Mouse (Mus musculus) embryonic facial prominence, embryonic 11.5 days (tissue): Measurements from ENCODE around the gene Abcc8. TPM values are rescaled to one million over a fixed set of nuclear protein-coding genes. Genes with fewer than 3 reads are reported as not detected.
A peak's percentile ranks its signal among the peaks of the same experiment; 100 is the strongest.
"Not testable (repeated sequence)": the region's sequence is repeated elsewhere in the genome, so short reads cannot be mapped to it uniquely, and the experiment has no call there.

Source experiments
- ATAC-seq: fragments of 200-750 bp; cut with Nextera tagmentation; replicated peaks from 2 replicates; pipeline ENCODE4 v1.8.0; 2017; ENCODE audit warnings: low read depth; ENCODE audit not compliant: insufficient number of reproducible peaks, low FRiP score, low TSS enrichment
- DNase-seq: peaks from one replicate; pipeline ENCODE4 v3.0.0-alpha.2; 2015; ENCODE audit warnings: low spot score
- H3K27ac ChIP-seq: fragments of 300-500 bp; sonication (generic); replicated peaks from 2 replicates; pipeline ENCODE4 v1.5.1; 2014; ENCODE audit warnings: mild to moderate bottlenecking, low read depth, low read length, control low read depth
- H3K27me3 ChIP-seq: fragments of 300-500 bp; sonication (generic); 2 replicates; pipeline ENCODE4 v1.6.1; 2014; ENCODE audit warnings: mild to moderate bottlenecking, low read length, moderate library complexity, mixed read lengths; ENCODE audit not compliant: control insufficient read depth, insufficient read depth
- H3K36me3 ChIP-seq: fragments of 300-500 bp; sonication (generic); replicated peaks from 2 replicates; pipeline ENCODE4 v1.6.1; 2014; ENCODE audit warnings: low read depth, mild to moderate bottlenecking, low read length, moderate library complexity, mixed read lengths; ENCODE audit not compliant: control insufficient read depth, insufficient read depth
- H3K4me1 ChIP-seq: fragments of 300-500 bp; sonication (generic); 2 replicates; pipeline ENCODE4 v1.6.1; 2014; ENCODE audit warnings: low read length, mixed read lengths; ENCODE audit not compliant: control insufficient read depth, insufficient read depth
- H3K4me2 ChIP-seq: fragments of 300-500 bp; sonication (generic); 2 replicates; pipeline ENCODE4 v1.6.1; 2014; ENCODE audit warnings: low read depth, mild to moderate bottlenecking, control low read depth, low read length, moderate library complexity
- H3K4me3 ChIP-seq: fragments of 300-500 bp; sonication (generic); 2 replicates; pipeline ENCODE4 v1.5.1; 2014; ENCODE audit warnings: low read depth, low read length, control low read depth
- H3K9ac ChIP-seq: fragments of 300-500 bp; sonication (generic); replicated peaks from 2 replicates; pipeline ENCODE4 v1.6.1; 2014; ENCODE audit warnings: mild to moderate bottlenecking, control low read depth, low read length
- H3K9me3 ChIP-seq: fragments of 300-500 bp; sonication (generic); replicated peaks from 2 replicates; pipeline ENCODE4 v1.6.1; 2016; ENCODE audit warnings: mild to moderate bottlenecking, low read length, inconsistent platforms, mixed read lengths; ENCODE audit not compliant: control insufficient read depth
- WGBS: fragments of 180-500 bp; shearing (Covaris S2); extraction: QIAGEN DNeasy Blood & Tissue Kit; methylation state at CpG from one replicate; pipeline ENCODE4 v1.1.7; 2014; 5-methylcytosine and 5-hydroxymethylcytosine counted together
- polyA plus RNA-seq: library from polyadenylated mRNA; unstranded; fragments of >200 nt; fragmentation: Nextera tagmentation; extraction: Ambion mirVana; gene quantifications from 2 replicates; pipeline ENCODE4 v1.2.1, GENCODE M21; 2014

Abcc8 gene
- polyA plus RNA-seq, 1 experiment from 2014 or later: 0.20 TPM

GRCm38 (mm10) chr7:46204775-46205174 lies 24.9 kb upstream of the Abcc8 start:
- WGBS: 80% methylated on average over 6 of the region's 6 CpGs
- no peak overlapping the region for H3K4me2 ChIP-seq
- no peak overlapping the region for H3K4me3 ChIP-seq
- H3K27ac ChIP-seq: no peak overlapping the region
- no peaks in the 10 kb centered on the region for H3K27me3 ChIP-seq
- DNase-seq (no peak), ATAC-seq (no peak)
- no peak overlapping the region for H3K9ac ChIP-seq
- no peaks in the 10 kb centered on the region for H3K36me3 ChIP-seq
- no peaks in the 10 kb centered on the region for H3K9me3 ChIP-seq
- no peaks in the 10 kb centered on the region for H3K4me1 ChIP-seq

DNA sequence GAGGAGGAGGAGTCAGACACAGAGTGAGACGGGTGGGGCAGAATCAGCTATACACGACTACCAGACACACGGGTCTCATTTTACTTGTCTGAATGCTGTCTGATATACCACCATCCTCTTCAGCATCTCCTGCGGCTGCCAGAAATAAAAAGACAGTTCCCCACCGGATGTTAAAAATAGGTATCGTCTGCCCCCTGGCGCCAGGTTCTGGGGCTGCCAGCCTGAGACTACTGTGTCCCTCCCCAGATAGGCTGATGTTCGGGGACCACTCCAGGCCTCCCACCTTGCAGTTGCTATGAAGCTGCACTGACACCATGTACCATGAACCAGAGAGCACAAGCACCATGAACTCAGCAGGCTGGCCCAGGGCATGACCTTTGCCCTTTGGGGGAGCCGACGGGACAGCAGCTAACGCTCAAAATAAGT lies 24.2 kb upstream of the Abcc8 start:
- 37% methylated on average over 11 of the region's 11 CpGs for WGBS
- Histone ChIP-seq H3K27me3 (no peaks in the 10 kb centered on the region), H3K4me1 (no peaks in the 10 kb centered on the region)

GRCm38 (mm10) chr7:46201649-46202048 lies 21.8 kb upstream of the Abcc8 start:
- Histone ChIP-seq H3K36me3 (no peaks in the 10 kb centered on the region), H3K4me3 (no peak overlapping the region), H3K4me1 (no peaks in the 10 kb centered on the region), H3K27ac (no peak overlapping the region), H3K4me2 (no peak overlapping the region; the same call in 1 of the 2 replicates), H3K27me3 (no peaks in the 10 kb centered on the region), H3K9ac (peak overlapping the region; percentile 48), H3K9me3 (no peaks in the 10 kb centered on the region)
- DNase-seq (peak; percentile 67), ATAC-seq (peak; percentile 42)
- WGBS: 12% methylated on average over 14 of the region's 14 CpGs

More for the DNA sequence above, 24.2 kb upstream of the Abcc8 start:
- Histone ChIP-seq H3K4me2 (no peak overlapping the region), H3K9me3 (no peaks in the 10 kb centered on the region), H3K27ac (no peak overlapping the region), H3K4me3 (no peak overlapping the region), H3K36me3 (no peaks in the 10 kb centered on the region), H3K9ac (no peak overlapping the region)
- DNase-seq (peak; percentile 61), ATAC-seq (no peak)

DNA sequence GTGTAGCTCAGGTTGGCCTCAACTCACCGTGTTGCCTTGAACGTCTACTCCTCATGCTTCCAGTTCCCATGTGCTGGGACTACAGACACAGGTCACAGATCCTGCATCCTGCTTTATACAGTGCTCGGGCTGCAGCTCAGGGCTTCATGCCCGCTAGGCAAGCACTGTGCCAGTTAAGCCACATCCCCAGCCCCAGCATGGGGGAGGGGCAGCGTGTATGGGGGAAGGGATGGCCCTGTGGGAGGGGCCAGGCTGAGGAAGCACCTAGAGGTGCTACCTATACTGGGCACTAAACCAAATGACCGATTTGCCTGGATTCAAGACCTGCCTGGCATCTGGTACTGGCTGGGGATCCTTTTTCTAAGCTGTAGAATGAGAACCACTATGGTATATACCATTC lies 20.2 kb upstream of the Abcc8 start:
- no peak overlapping the region for H3K27ac ChIP-seq
- H3K4me3 ChIP-seq: no peak overlapping the region
- no peaks in the 10 kb centered on the region for H3K36me3 ChIP-seq
- ATAC-seq (no peak), DNase-seq (no peak)
- H3K4me1 ChIP-seq: no peaks in the 10 kb centered on the region
- no peaks in the 10 kb centered on the region for H3K9me3 ChIP-seq
- whole genome bisulfite sequencing: 58% methylated on average over 6 of the region's 6 CpGs
- H3K4me2 ChIP-seq: no peak overlapping the region
- no peaks in the 10 kb centered on the region for H3K27me3 ChIP-seq
- H3K9ac ChIP-seq: no peak overlapping the region

DNA sequence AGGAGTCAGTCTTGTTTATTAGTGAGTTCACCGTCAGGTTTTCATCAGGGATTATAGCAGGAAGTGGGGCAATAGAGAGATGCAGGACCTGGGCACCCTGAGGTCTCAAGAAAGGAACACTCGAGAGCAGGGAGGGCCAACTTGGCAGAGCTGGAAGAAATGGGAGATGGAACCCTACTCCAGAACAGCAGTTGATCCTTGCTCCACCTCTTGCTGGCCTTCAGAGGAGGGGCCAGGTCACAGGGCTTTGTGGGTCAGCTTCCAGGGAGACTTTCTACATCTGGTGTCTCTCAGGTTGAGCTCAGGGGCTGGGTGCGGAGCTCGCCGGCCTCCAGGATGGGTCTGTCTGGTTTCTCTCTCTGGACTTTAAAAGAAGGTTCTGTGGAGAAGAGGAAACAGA lies 15.5 kb upstream of the Abcc8 start:
- H3K4me1 ChIP-seq: no peaks in the 10 kb centered on the region
- H3K9ac ChIP-seq: no peak overlapping the region

GRCm38 (mm10) chr7:46184232-46184631 lies 4.4 kb upstream of the Abcc8 start:
- ATAC-seq: no peak
- H3K27ac ChIP-seq: no peak overlapping the region
- H3K36me3 ChIP-seq: no peaks in the 10 kb centered on the region
- no peak for DNase-seq
- H3K4me1 ChIP-seq: no peaks in the 10 kb centered on the region
- no peak overlapping the region for H3K4me3 ChIP-seq
- H3K9me3 ChIP-seq: no peaks in the 10 kb centered on the region
- no peak overlapping the region for H3K4me2 ChIP-seq
- H3K9ac ChIP-seq: no peak overlapping the region
- peaks cover 18% of the 10 kb centered on the region for H3K27me3 ChIP-seq

More for the DNA sequence above, 15.5 kb upstream of the Abcc8 start:
- H3K9me3 ChIP-seq: no peaks in the 10 kb centered on the region
- H3K36me3 ChIP-seq: no peaks in the 10 kb centered on the region
- DNase-seq: no peak
- WGBS: 80% methylated on average over 5 of the region's 5 CpGs
- no peak overlapping the region for H3K4me2 ChIP-seq
- no peaks in the 10 kb centered on the region for H3K27me3 ChIP-seq
- H3K4me3 ChIP-seq: no peak overlapping the region
- H3K27ac ChIP-seq: no peak overlapping the region
- ATAC-seq: no peak

DNA sequence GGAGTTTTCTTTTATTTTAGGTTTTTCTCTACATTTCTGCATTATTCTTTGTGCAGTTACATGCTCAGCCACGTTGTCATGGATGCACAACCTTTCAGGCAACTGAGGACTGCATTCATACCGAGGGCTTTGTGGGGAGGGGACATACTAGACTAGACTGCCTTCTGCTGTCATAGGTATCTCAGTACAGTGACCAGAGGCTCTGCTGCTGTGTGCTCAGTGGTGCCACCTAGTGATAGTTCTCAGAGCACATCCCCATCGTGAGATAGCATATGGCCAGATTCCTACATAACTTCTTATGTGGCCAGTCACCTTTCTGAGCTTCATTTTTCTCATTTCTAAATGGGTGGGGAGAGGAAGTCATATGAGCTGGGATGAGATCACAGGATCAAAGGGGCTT lies 1.8 kb upstream of the Abcc8 start:
- Histone ChIP-seq H3K9me3 (no peaks in the 10 kb centered on the region), H3K4me1 (no peaks in the 10 kb centered on the region), H3K4me3 (no peak overlapping the region), H3K27ac (no peak overlapping the region), H3K4me2 (no peak overlapping the region), H3K36me3 (no peaks in the 10 kb centered on the region), H3K27me3 (peaks cover 33% of the 10 kb centered on the region), H3K9ac (no peak overlapping the region)
- DNase-seq (peak; percentile 72), ATAC-seq (no peak)
- 6% methylated on average over 3 of the region's 3 CpGs for WGBS

DNA sequence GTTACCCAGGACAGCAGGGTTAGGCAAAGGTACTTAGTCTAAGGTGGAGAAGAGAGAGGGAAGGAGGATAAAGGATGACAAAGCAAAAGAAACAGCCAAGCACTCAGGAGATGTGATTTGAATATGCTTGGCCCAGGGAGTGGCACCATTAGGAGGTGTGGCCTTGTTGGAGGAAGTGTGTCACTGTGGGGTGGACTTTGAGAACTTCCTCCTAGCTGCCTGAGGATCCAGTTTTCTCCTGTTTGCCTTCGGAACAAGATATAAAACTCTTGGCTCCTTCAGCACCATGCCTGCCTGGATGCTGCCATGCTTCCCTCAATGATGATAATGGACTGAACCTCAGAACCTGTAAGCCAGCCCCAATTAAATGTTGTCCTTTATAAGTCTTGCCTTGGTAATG lies 10.9 kb downstream of the Abcc8 start:
- H3K36me3 ChIP-seq, H3K27me3 ChIP-seq, H3K9me3 ChIP-seq, H3K4me1 ChIP-seq, H3K4me2 ChIP-seq, H3K27ac ChIP-seq, H3K9ac ChIP-seq, ATAC-seq, DNase-seq, H3K4me3 ChIP-seq: not testable (repeated sequence)
- WGBS: 85% methylated on average over 1 of the region's 1 CpGs
